Comparison of ENCODE assay signal across 8 mouse cellular contexts in the genomic region with DNA sequence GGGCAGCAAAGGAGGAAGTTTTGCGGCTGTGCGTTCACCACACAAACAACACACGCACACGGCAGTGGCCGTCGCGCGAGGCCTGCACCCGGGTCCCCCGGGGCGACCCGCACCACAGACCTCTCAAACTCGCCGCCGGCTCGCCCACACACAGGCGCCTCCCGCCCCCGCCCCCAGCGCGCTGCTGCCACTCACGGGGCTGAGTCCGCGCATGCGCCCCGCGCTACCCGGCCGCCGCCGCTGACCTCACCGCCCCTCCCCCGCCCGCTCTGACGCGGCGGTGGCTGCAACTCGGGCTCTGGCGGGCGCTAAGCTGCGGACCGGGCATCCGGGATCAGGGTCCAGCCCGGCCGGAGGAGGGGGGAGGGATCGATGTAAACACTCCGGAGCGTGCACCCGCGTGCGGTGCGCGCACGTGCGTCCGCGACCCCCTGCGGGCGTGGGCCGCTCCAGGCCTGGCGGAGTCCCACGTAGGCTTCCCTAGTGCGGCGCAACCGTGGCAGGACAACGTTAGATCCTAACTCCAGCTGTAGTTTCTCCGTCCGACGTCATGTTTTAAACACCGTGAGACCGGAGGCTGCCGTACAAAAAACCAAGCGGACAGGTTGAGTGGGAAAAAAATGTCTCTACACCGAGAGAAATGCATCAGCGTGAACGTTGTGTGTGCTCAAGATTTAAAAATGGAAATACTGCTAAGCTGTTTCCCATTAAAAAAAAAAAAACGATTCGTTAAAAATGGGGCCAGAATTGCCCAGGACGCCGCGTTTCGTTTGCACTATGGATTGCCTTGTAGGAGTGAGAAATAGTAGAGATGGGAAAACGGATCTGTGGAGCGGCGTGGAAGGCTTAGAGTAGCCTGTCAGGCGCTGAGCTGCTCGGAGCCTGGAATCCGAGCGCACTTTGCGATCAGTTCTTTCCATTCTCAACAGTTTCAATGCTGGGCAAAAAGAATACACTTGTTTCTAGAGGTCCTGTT. TPM values are rescaled to one million over a fixed set of nuclear protein-coding genes. Genes with fewer than 3 reads are reported as not detected.
DNase-seq lines count a peak whose midpoint lies in the region; ATAC-seq lines count a peak whose summit lies in the region.

No protein-coding gene starts in this region.

- H3K4me1 ChIP-seq in hindbrain, embryonic 15.5 days (replicated peaks) = peaks cover 22% of the 10 kb centered on the region

- peak overlapping the region; percentile 63 for H3K4me2 ChIP-seq in hindbrain, embryonic 15.5 days

- peak overlapping the region; percentile 64 for H3K9ac ChIP-seq in hindbrain, embryonic 15.5 days

- peak overlapping the region; percentile 91 for H3K4me3 ChIP-seq in hindbrain, embryonic 15.5 days
- H3K4me3 ChIP-seq in macrophage (ENCODE audit: inconsistent target) = peak overlapping the region; percentile 68

- H3K9me3 ChIP-seq in hindbrain, embryonic 15.5 days = no peaks in the 10 kb centered on the region

- peaks cover 30% of the 10 kb centered on the region for H3K79me2 ChIP-seq in macrophage (ENCODE audit: inconsistent target)

- WGBS in hindbrain, embryonic 15.5 days = under 1% methylated on average over 78 of the region's 90 CpGs
- WGBS in macrophage (ENCODE audit: missing documents) = under 1% methylated on average over 81 of the region's 90 CpGs

- peak; percentile 96 for DNase-seq in R1 (ENCODE audit: low read depth, low spot score)
- DNase-seq in cerebellum, postnatal 25 days = peak; percentile 100
- DNase-seq in frontal cortex, postnatal 25 days (ENCODE audit: low spot score in 2 of 2) = peak; percentile 94 to 95
- DNase-seq in left cerebral cortex, adult 18-20 months (ENCODE audit: low spot score in 2 of 2) = peak; percentile 96 to 97
- peak; percentile 96 for DNase-seq in right cerebral cortex, adult 18-20 months
- peak; percentile 90 for DNase-seq in urinary bladder, postnatal 10 days (ENCODE audit: low spot score)

- ATAC-seq in hindbrain, embryonic 15.5 days (ENCODE audit: low FRiP score, low read depth) = peak; percentile 91

- no peaks in the 10 kb centered on the region for H3K27me3 ChIP-seq in hindbrain, embryonic 15.5 days

- H3K27ac ChIP-seq in hindbrain, embryonic 15.5 days (replicated peaks) = peak overlapping the region; percentile 93
- peak overlapping the region; percentile 70 for H3K27ac ChIP-seq in macrophage

- H3K36me3 ChIP-seq in hindbrain, embryonic 15.5 days = no peaks in the 10 kb centered on the region
- no peaks in the 10 kb centered on the region for H3K36me3 ChIP-seq in macrophage (ENCODE audit: inconsistent target)

RNA-seq across cellular contexts. Expression of a gene that starts 1.1 kb away (rescaled TPM):
- polyA plus RNA-seq in hindbrain, embryonic 15.5 days (2015; fragmentation: Nextera tagmentation; extraction: Ambion mirVana) = 14.7 and 17.5 TPM in 2 replicates
- total RNA-seq in left cerebral cortex, adult 18-20 months (2021) = 10 to 100 TPM; 63.3 to 63.7 TPM
- 100 to 1,000 TPM in 25 of 26 experiments, 10 to 100 TPM in 1; 74.6 to 347 (median 272) TPM for total RNA-seq in macrophage (2018; cell fraction: chromatin; rRNA removed)
- total RNA-seq in macrophage (2018; cell fraction: cytosol; rRNA removed) = 10 to 100 TPM; 22.4 to 50.1 (median 37.7) TPM
- 100 to 1,000 TPM in 21 of 26 experiments, 10 to 100 TPM in 5; 56.0 to 218 (median 144) TPM for total RNA-seq in macrophage (2018; cell fraction: nucleus; rRNA removed)
- polyA plus RNA-seq in macrophage (2018) = 16.9 to 19.3 TPM (median 18.9 TPM) in 3 replicates

RNA-seq across cellular contexts. Expression of a gene that starts 16.2 kb away (rescaled TPM):
- 0.12 TPM in 1 of 2 replicates, not detected in the other for polyA plus RNA-seq in hindbrain, embryonic 15.5 days (2015; fragmentation: Nextera tagmentation; extraction: Ambion mirVana)
- total RNA-seq in left cerebral cortex, adult 18-20 months (2021) = under 1 TPM; 0.30 to 0.40 TPM
- total RNA-seq in macrophage (2018; cell fraction: chromatin; rRNA removed) = not detected
- total RNA-seq in macrophage (2018; cell fraction: cytosol; rRNA removed) = not detected
- not detected for total RNA-seq in macrophage (2018; cell fraction: nucleus; rRNA removed)
- not detected in 3 replicates for polyA plus RNA-seq in macrophage (2018)

Comparison
In these comparisons a context has a peak if more than half of its experiments do, and no peak if none do; other contexts are left out.
1. Peak in every context shown above with its lines: DNase-seq, ATAC-seq, H3K4me3 ChIP-seq and H3K27ac ChIP-seq.